Mouse (Mus musculus) liver, embryonic 16.5 days (tissue): ENCODE results near the gene Rusc2. TPM values are rescaled to one million over a fixed set of nuclear protein-coding genes. Genes with fewer than 3 reads are reported as not detected.

ENCODE experiments used
- polyA plus RNA-seq: library from polyadenylated mRNA; unstranded; fragments of >200 nt; fragmentation: Nextera tagmentation; extraction: Ambion mirVana; gene quantifications from 2 replicates; pipeline ENCODE4 v1.2.1, GENCODE M21; 2015

Rusc2 gene
- polyA plus RNA-seq, 1 experiment from 2014 or later, result 2.9 TPM

Other genes with a start within 250 kb of the Rusc2 start
- 0.09 and 0.11 TPM in 2 replicates for gene Atp8b5, start 114.8 kb upstream of the Rusc2 start, polyA plus RNA-seq
- gene Fam166b, start 47.2 kb downstream of the Rusc2 start, polyA plus RNA-seq, result not detected in 2 replicates
- gene Tesk1, start 60.0 kb downstream of the Rusc2 start, polyA plus RNA-seq, result 0.15 TPM in 2 replicates
- gene Cd72, start 72.6 kb downstream of the Rusc2 start, polyA plus RNA-seq, result 1.6 and 1.7 TPM in 2 replicates
- 0.21 and 0.27 TPM in 2 replicates for gene Sit1, start 101.8 kb downstream of the Rusc2 start, polyA plus RNA-seq
- gene Ccdc107, start 110.9 kb downstream of the Rusc2 start, polyA plus RNA-seq, result 35.2 and 37.0 TPM in 2 replicates
- gene Arhgef39, start 117.7 kb downstream of the Rusc2 start, polyA plus RNA-seq, result 32.7 and 34.6 TPM in 2 replicates
- 1.3 and 1.7 TPM in 2 replicates for gene Car9, start 125.0 kb downstream of the Rusc2 start, polyA plus RNA-seq
- gene Tpm2, start 141.8 kb downstream of the Rusc2 start, polyA plus RNA-seq, result 30.0 and 48.9 TPM in 2 replicates
- gene Creb3, start 180.4 kb downstream of the Rusc2 start, polyA plus RNA-seq, result 23.6 and 26.1 TPM in 2 replicates
- 38.2 and 40.2 TPM in 2 replicates for gene Tln1, start 180.7 kb downstream of the Rusc2 start, polyA plus RNA-seq
- gene Rgp1, start 196.7 kb downstream of the Rusc2 start, polyA plus RNA-seq, result 15.6 and 16.7 TPM in 2 replicates
- gene Gba2, start 196.9 kb downstream of the Rusc2 start, polyA plus RNA-seq, result 17.7 and 18.7 TPM in 2 replicates
- 0.25 TPM in 1 of 2 replicates, not detected in the other for gene Msmp, start 202.5 kb downstream of the Rusc2 start, polyA plus RNA-seq
- 0.49 and 0.91 TPM in 2 replicates for gene Npr2, start 250.0 kb downstream of the Rusc2 start, polyA plus RNA-seq